Mouse (Mus musculus) liver, embryonic 16.5 days (tissue): ENCODE results near the gene Theg. TPM values are rescaled to one million over a fixed set of nuclear protein-coding genes. Genes with fewer than 3 reads are reported as not detected.

Source experiments
- ATAC-seq: fragments of 200-750 bp; cut with Nextera tagmentation; 2 replicates; pipeline ENCODE4 v1.8.0; 2017; ENCODE audit warnings: low read depth, mild to moderate bottlenecking, moderate number of reproducible peaks, moderate library complexity
- H3K27ac ChIP-seq: fragments of 300-500 bp; sonication (generic); 2 replicates; pipeline ENCODE4 v1.5.1; 2014; ENCODE audit warnings: mild to moderate bottlenecking, low read length
- H3K27me3 ChIP-seq: fragments of 300-500 bp; sonication (generic); 2 replicates; pipeline ENCODE4 v1.6.1; 2014; ENCODE audit warnings: low read depth, low read length, mixed read lengths; ENCODE audit not compliant: control insufficient read depth, insufficient read depth
- H3K36me3 ChIP-seq: fragments of 300-500 bp; sonication (generic); 2 replicates; pipeline ENCODE4 v1.6.1; 2014; ENCODE audit warnings: mild to moderate bottlenecking; ENCODE audit not compliant: control insufficient read depth, insufficient read depth
- H3K4me1 ChIP-seq: fragments of 300-500 bp; sonication (generic); 2 replicates; pipeline ENCODE4 v1.6.1; 2014; ENCODE audit warnings: low read depth, low read length, mixed read lengths; ENCODE audit not compliant: control insufficient read depth
- H3K4me2 ChIP-seq: fragments of 300-500 bp; sonication (generic); 2 replicates; pipeline ENCODE4 v1.6.1; 2014; ENCODE audit warnings: low read depth, low read length, mixed read lengths
- H3K4me3 ChIP-seq: fragments of 300-500 bp; sonication (generic); 2 replicates; pipeline ENCODE4 v1.5.1; 2014; ENCODE audit warnings: low read depth, mild to moderate bottlenecking, low read length
- H3K9ac ChIP-seq: fragments of 300-500 bp; sonication (generic); 2 replicates; pipeline ENCODE4 v1.6.1; 2014; ENCODE audit warnings: low read depth, low read length
- H3K9me3 ChIP-seq: fragments of 300-500 bp; sonication (generic); replicated peaks from 2 replicates; pipeline ENCODE4 v1.6.1; 2016; ENCODE audit warnings: low read length; ENCODE audit not compliant: control insufficient read depth
- WGBS: fragments of 180-500 bp; shearing (Covaris S2); extraction: QIAGEN DNeasy Blood & Tissue Kit; methylation state at CpG from one replicate; pipeline ENCODE4 v1.1.7; 2014; ENCODE audit not compliant: insufficient replicate concordance; 5-methylcytosine and 5-hydroxymethylcytosine counted together
- microRNA-seq: library from miRNA; unstranded; fragments of <30 nt; microRNA quantifications from one replicate; pipeline ENCODE4, GENCODE M21; 2016
- polyA plus RNA-seq: library from polyadenylated mRNA; unstranded; fragments of >200 nt; fragmentation: Nextera tagmentation; extraction: Ambion mirVana; gene quantifications from 2 replicates; pipeline ENCODE4 v1.2.1, GENCODE M21; 2015

The Theg gene
- polyA plus RNA-seq, 1 experiment from 2014 or later, result not detected

- Histone ChIP-seq H3K27ac (no peak overlapping the region), H3K4me1 (peaks cover 9% of the 10 kb centered on the region), H3K27me3 (0 out of 2 replicates have a peak, but pooled peaks cover 2% of the 10 kb centered on the region), H3K9me3 (no peaks in the 10 kb centered on the region), H3K4me2 (no peak overlapping the region), H3K4me3 (no peak overlapping the region), H3K9ac (no peak overlapping the region), H3K36me3 (no peaks in the 10 kb centered on the region)
- no peak for ATAC-seq
- 79% methylated on average over 13 of the region's 13 CpGs for WGBS
Observed at GRCm38 (mm10) chr10:79530721-79531120, 56.4 kb downstream of the Theg start.

DNA sequence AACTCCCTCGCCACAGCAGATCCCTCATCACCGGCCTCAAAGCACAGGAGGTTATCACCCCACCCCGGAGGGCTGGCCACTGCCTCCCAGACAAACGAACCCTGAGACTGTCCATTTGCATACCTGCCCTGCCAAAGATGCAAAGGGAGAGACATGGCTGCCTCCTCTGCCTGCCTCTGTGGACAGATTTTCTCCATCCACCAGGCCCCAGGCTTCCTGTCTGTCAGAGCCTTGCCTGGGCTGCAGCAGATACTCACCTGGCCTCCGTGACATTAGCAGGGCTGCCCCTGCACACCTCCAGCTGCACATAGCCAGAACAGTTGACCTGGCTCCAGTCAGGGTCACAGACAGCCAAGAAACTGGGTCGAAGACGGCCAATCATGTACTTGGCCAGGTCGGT, 56.9 kb downstream of the Theg start:
- Histone ChIP-seq H3K9me3 (no peaks in the 10 kb centered on the region), H3K4me1 (peaks cover 9% of the 10 kb centered on the region), H3K27me3 (0 out of 2 replicates have a peak, but pooled peaks cover 2% of the 10 kb centered on the region), H3K27ac (no peak overlapping the region), H3K36me3 (no peaks in the 10 kb centered on the region), H3K4me3 (no peak overlapping the region), H3K9ac (no peak overlapping the region), H3K4me2 (no peak overlapping the region)
- ATAC-seq, result no peak
- WGBS, result 59% methylated on average over 8 of the region's 8 CpGs

- WGBS, result 65% methylated on average over 3 of the region's 3 CpGs
Observed at GRCm38 (mm10) chr10:79528081-79528480, 59.0 kb downstream of the Theg start.

DNA sequence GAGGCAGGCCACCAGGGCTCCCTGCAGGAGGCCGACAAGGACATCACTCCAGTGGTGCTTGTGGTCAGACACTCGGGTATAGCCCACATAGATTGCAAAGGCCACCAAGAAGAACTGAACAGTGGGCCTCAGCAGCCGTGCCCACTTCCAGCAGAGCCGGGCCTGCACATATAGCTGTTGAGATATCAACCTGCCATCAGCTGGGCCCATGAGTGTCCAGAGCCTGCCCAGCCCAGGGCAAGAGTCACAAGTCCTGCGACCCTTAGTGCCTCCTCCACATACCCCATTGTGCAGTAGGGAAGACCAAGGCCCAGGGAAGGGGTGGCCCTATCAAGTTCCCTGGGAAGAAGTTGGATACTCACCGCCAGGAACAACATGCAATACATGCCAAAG, 59.7 kb downstream of the Theg start:
- no peak overlapping the region for H3K9ac ChIP-seq
- H3K27me3 ChIP-seq, result no peaks in the 10 kb centered on the region
- no peak overlapping the region for H3K4me2 ChIP-seq
- ATAC-seq, result no peak
- no peak overlapping the region for H3K27ac ChIP-seq
- no peak overlapping the region for H3K4me3 ChIP-seq
- H3K36me3 ChIP-seq, result no peaks in the 10 kb centered on the region
- H3K9me3 ChIP-seq, result no peaks in the 10 kb centered on the region
- WGBS, result 61% methylated on average over 6 of the region's 6 CpGs
- no peaks in the 10 kb centered on the region; the same call in 1 of the 2 replicates for H3K4me1 ChIP-seq

More at GRCm38 (mm10) chr10:79528081-79528480, 59.0 kb downstream of the Theg start:
- no peak overlapping the region for H3K27ac ChIP-seq
- no peaks in the 10 kb centered on the region for H3K36me3 ChIP-seq
- no peak overlapping the region for H3K4me2 ChIP-seq
- H3K9me3 ChIP-seq, result no peaks in the 10 kb centered on the region
- H3K4me3 ChIP-seq, result no peak overlapping the region
- H3K9ac ChIP-seq, result no peak overlapping the region
- no peak for ATAC-seq
- H3K4me1 ChIP-seq, result no peaks in the 10 kb centered on the region; the same call in 1 of the 2 replicates
- no peaks in the 10 kb centered on the region for H3K27me3 ChIP-seq

GRCm38 (mm10) chr10:79526661-79527452, 60.3 kb downstream of the Theg start:
- H3K4me2 ChIP-seq, result no peak overlapping the region
- H3K4me1 ChIP-seq, result no peaks in the 10 kb centered on the region; the same call in 1 of the 2 replicates
- H3K27ac ChIP-seq, result no peak overlapping the region
- ATAC-seq, result no peak
- no peaks in the 10 kb centered on the region for H3K36me3 ChIP-seq
- H3K27me3 ChIP-seq, result no peaks in the 10 kb centered on the region
- no peak overlapping the region for H3K9ac ChIP-seq
- no peaks in the 10 kb centered on the region for H3K9me3 ChIP-seq
- WGBS, result 71% methylated on average over 12 of the region's 12 CpGs
- H3K4me3 ChIP-seq, result no peak overlapping the region

Small RNA genes lying within 50 kb of the gene (microRNA-seq; reads per million reads assigned to microRNA genes)
- not detected for gene Mir6909

Other genes with a start within 250 kb of the Theg start
- gene Vmn2r82, start 230.8 kb downstream of the Theg start, polyA plus RNA-seq, result not detected in 2 replicates
- gene Vmn2r83, start 118.6 kb downstream of the Theg start, polyA plus RNA-seq, result not detected in 2 replicates
- gene Plpp2, start 53.5 kb downstream of the Theg start, polyA plus RNA-seq, result 24.2 and 26.0 TPM in 2 replicates
- gene Mier2, start 32.1 kb downstream of the Theg start, polyA plus RNA-seq, result 10.6 and 11.6 TPM in 2 replicates
- gene C2cd4c, start 26.7 kb upstream of the Theg start, polyA plus RNA-seq, result not detected in 2 replicates
- gene Shc2, start 50.6 kb upstream of the Theg start, polyA plus RNA-seq, result 0.06 and 0.08 TPM in 2 replicates
- not detected in 2 replicates for gene Odf3l2, start 58.4 kb upstream of the Theg start, polyA plus RNA-seq
- 0.16 and 0.24 TPM in 2 replicates for gene Madcam1, start 77.2 kb upstream of the Theg start, polyA plus RNA-seq
- 19.3 and 19.4 TPM in 2 replicates for gene Tpgs1, start 82.0 kb upstream of the Theg start, polyA plus RNA-seq
- 80.5 and 81.5 TPM in 2 replicates for gene Cdc34, start 94.9 kb upstream of the Theg start, polyA plus RNA-seq
- gene Gzmm, start 101.7 kb upstream of the Theg start, polyA plus RNA-seq, result 0.15 and 0.22 TPM in 2 replicates
- gene Bsg, start 117.2 kb upstream of the Theg start, polyA plus RNA-seq, result 924 and 947 TPM in 2 replicates
- not detected in 2 replicates for gene Hcn2, start 129.3 kb upstream of the Theg start, polyA plus RNA-seq
- 13.4 and 14.4 TPM in 2 replicates for gene Polrmt, start 159.2 kb upstream of the Theg start, polyA plus RNA-seq
- gene Fgf22, start 167.7 kb upstream of the Theg start, polyA plus RNA-seq, result not detected in 2 replicates
- 17.4 and 26.2 TPM in 2 replicates for gene Rnf126, start 179.6 kb upstream of the Theg start, polyA plus RNA-seq
- 1.0 TPM in 2 replicates for gene Fstl3, start 189.9 kb upstream of the Theg start, polyA plus RNA-seq
- 6.3 and 7.1 TPM in 2 replicates for gene Prss57, start 203.6 kb upstream of the Theg start, polyA plus RNA-seq
- gene Palm, start 206.2 kb upstream of the Theg start, polyA plus RNA-seq, result 7.9 and 8.0 TPM in 2 replicates
- 0.43 and 1.4 TPM in 2 replicates for gene Misp, start 233.7 kb upstream of the Theg start, polyA plus RNA-seq